Mouse (Mus musculus): ENCODE measurements at regions not wholly inside any gene's neighbourhood (a gene's known extent, or its start where the extent isn't known, plus 50 kb on each side); places are given as distances from the start of the nearest gene placed in this dataset.

DNA sequence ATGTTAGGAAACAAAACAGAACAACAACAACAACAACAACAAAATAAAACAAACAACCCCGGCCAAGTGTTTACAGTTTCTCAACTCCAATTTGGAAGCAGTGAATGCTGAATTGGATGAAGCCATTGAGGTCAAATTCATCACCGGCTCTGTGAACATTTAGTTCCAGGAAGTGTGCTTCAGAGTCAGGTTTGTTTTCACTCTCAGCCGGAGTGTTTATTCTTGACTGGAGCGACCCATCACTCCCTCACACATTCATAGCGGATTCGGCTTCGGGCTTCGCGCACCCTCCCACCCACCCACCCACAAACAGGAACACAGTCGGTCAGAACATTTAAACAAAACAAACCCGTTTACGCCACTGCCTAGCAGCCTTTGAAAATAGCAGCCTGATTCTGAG, 324.0 kb downstream of the Mtx2 start:
- TF ChIP-seq CTCF (IDR thresholded peaks at IDR 0.05; ENCODE audit: extremely low read depth, insufficient read length, insufficient replicate concordance, low read depth, low read length) (no peak), POLR2A (IDR thresholded peaks at IDR 0.05; ENCODE audit: low read depth, low read length) (no peak)

All from small intestine, adult 2 months (tissue).